Mouse (Mus musculus): ENCODE measurements around the gene Shcbp1l.

DNA sequence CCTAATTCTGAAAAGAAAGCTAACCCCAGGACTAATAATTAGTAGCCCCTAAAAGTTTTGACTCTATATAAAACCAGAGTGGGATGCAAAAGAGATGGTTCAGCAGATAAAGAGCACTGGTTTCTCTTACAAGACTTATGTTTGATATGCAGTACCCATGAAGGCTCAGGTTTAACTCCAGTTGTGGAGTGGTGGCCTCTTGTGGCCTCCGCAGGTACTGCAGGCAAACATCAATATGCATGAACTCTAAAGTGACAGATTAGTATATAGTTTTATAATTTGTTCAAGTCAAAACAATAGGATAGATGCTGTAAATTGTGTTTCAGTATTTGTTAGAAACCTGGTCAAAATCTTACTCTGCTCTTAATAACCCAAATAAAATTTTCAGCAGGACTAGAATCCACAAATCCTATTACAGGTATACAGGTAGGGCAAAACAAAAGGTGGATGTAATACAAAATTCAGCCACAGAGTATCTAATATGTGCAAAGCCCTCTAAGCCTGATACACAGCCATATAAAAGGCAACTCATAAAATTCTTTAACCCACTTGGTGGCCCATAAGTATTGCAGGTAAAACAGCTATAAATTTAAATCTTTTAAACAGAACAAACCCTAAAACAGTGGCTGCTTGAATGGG, 55.5 kb downstream of the Shcbp1l start:
- no peak for TF ChIP-seq CTCF (IDR thresholded peaks at IDR 0.05; ENCODE audit: insufficient read depth, low read depth, low read length)
- TF ChIP-seq POLR2A (IDR thresholded peaks at IDR 0.05; ENCODE audit: insufficient read depth, low read depth, low read length): no peak
